Mouse (Mus musculus): ENCODE measurements at regions not wholly inside any gene's neighbourhood (a gene's known extent, or its start where the extent isn't known, plus 50 kb on each side); places are given as distances from the start of the nearest gene placed in this dataset.

- no peaks in the 10 kb centered on the region; the same call in 1 of the 2 replicates for H3K4me1 ChIP-seq (ENCODE audit: control insufficient read depth, insufficient read depth, low read length)
- WGBS = 59% methylated on average over 9 of the region's 9 CpGs
- TF ChIP-seq CTCF (IDR thresholded peaks at IDR 0.05; ENCODE audit: control insufficient read depth, insufficient read depth, low read length) = no peak
- no peak for TF ChIP-seq POLR2A (IDR thresholded peaks at IDR 0.05; ENCODE audit: borderline replicate concordance, control insufficient read depth, low read depth, low read length)
- no peak overlapping the region for H3K27ac ChIP-seq (ENCODE audit: control insufficient read depth, insufficient read depth, low read depth, low read length, poor library complexity)
- no peak overlapping the region for H3K4me3 ChIP-seq (replicated peaks; ENCODE audit: control insufficient read depth, low read depth, low read length)
Observed at GRCm38 (mm10) chr8:25463532-25463931, 639.4 kb upstream of the Adam5 start.

GRCm38 (mm10) chr8:25462492-25462891 lies 638.3 kb upstream of the Adam5 start:
- TF ChIP-seq CTCF (IDR thresholded peaks at IDR 0.05; ENCODE audit: control insufficient read depth, insufficient read depth, low read length) (no peak), POLR2A (IDR thresholded peaks at IDR 0.05; ENCODE audit: borderline replicate concordance, control insufficient read depth, low read depth, low read length) (no peak)
- 69% methylated on average over 4 of the region's 4 CpGs for WGBS
- H3K4me1 ChIP-seq (ENCODE audit: control insufficient read depth, insufficient read depth, low read length) = no peaks in the 10 kb centered on the region
- no peak overlapping the region for H3K27ac ChIP-seq (ENCODE audit: control insufficient read depth, insufficient read depth, low read depth, low read length, poor library complexity)
- H3K4me3 ChIP-seq (replicated peaks; ENCODE audit: control insufficient read depth, low read depth, low read length) = no peak overlapping the region

DNA sequence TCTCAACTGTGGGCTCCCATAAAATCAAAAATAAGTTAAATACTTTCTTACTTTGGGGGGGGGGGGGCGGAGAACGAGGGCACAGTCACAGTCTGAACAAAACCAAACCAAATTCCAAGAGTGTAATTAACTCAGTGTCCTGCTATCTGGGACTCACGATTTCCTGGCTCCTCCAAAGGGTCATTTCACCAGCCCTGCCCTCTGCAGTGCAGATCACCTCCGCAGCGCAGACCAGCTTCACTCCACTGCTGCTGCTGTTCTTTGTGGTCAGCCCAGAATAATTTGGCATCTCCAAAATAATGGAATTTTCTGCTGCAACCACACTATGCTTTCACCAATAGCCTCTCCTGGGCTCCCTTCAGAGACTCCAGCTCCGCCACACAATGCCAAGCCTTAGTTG lies 631.5 kb upstream of the Adam5 start:
- WGBS = 82% methylated on average over 6 of the region's 6 CpGs
- H3K4me3 ChIP-seq (replicated peaks; ENCODE audit: control insufficient read depth, low read depth, low read length) = no peak overlapping the region
- H3K4me1 ChIP-seq (ENCODE audit: control insufficient read depth, insufficient read depth, low read length) = no peaks in the 10 kb centered on the region
- no peak overlapping the region for H3K27ac ChIP-seq (ENCODE audit: control insufficient read depth, insufficient read depth, low read depth, low read length, poor library complexity)
- TF ChIP-seq POLR2A (IDR thresholded peaks at IDR 0.05; ENCODE audit: borderline replicate concordance, control insufficient read depth, low read depth, low read length) (no peak), CTCF (IDR thresholded peaks at IDR 0.05; ENCODE audit: control insufficient read depth, insufficient read depth, low read length) (no peak)

GRCm38 (mm10) chr8:25454972-25455371 lies 630.8 kb upstream of the Adam5 start:
- WGBS = 82% methylated on average over 1 of the region's 1 CpGs
- no peak for TF ChIP-seq POLR2A (IDR thresholded peaks at IDR 0.05; ENCODE audit: borderline replicate concordance, control insufficient read depth, low read depth, low read length)
- TF ChIP-seq CTCF (IDR thresholded peaks at IDR 0.05; ENCODE audit: control insufficient read depth, insufficient read depth, low read length) = no peak
- H3K4me3 ChIP-seq (replicated peaks; ENCODE audit: control insufficient read depth, low read depth, low read length) = no peak overlapping the region
- H3K4me1 ChIP-seq (ENCODE audit: control insufficient read depth, insufficient read depth, low read length) = no peaks in the 10 kb centered on the region
- H3K27ac ChIP-seq (ENCODE audit: control insufficient read depth, insufficient read depth, low read depth, low read length, poor library complexity) = no peak overlapping the region

- Histone ChIP-seq H3K27ac (ENCODE audit: control insufficient read depth, insufficient read depth, low read depth, low read length, poor library complexity) (no peak overlapping the region), H3K4me3 (replicated peaks; ENCODE audit: control insufficient read depth, low read depth, low read length) (no peak overlapping the region), H3K4me1 (ENCODE audit: control insufficient read depth, insufficient read depth, low read length) (no peaks in the 10 kb centered on the region)
- TF ChIP-seq CTCF (IDR thresholded peaks at IDR 0.05; ENCODE audit: control insufficient read depth, insufficient read depth, low read length) (no peak), POLR2A (IDR thresholded peaks at IDR 0.05; ENCODE audit: borderline replicate concordance, control insufficient read depth, low read depth, low read length) (no peak)
- WGBS = 80% methylated on average over 9 of the region's 9 CpGs
Observed at GRCm38 (mm10) chr8:25453826-25454225, 629.7 kb upstream of the Adam5 start.

GRCm38 (mm10) chr8:25450544-25450943 lies 626.4 kb upstream of the Adam5 start:
- TF ChIP-seq CTCF (IDR thresholded peaks at IDR 0.05; ENCODE audit: control insufficient read depth, insufficient read depth, low read length) = no peak
- TF ChIP-seq POLR2A (IDR thresholded peaks at IDR 0.05; ENCODE audit: borderline replicate concordance, control insufficient read depth, low read depth, low read length) = no peak
- Histone ChIP-seq H3K4me3 (replicated peaks; ENCODE audit: control insufficient read depth, low read depth, low read length) (no peak overlapping the region), H3K4me1 (ENCODE audit: control insufficient read depth, insufficient read depth, low read length) (no peaks in the 10 kb centered on the region; the same call in 1 of the 2 replicates), H3K27ac (ENCODE audit: control insufficient read depth, insufficient read depth, low read depth, low read length, poor library complexity) (no peak overlapping the region)

- H3K4me1 ChIP-seq (ENCODE audit: control insufficient read depth, insufficient read depth, low read length) = no peaks in the 10 kb centered on the region; the same call in 1 of the 2 replicates
- no peak overlapping the region for H3K27ac ChIP-seq (ENCODE audit: control insufficient read depth, insufficient read depth, low read depth, low read length, poor library complexity)
- H3K4me3 ChIP-seq (replicated peaks; ENCODE audit: control insufficient read depth, low read depth, low read length) = no peak overlapping the region
- TF ChIP-seq POLR2A (IDR thresholded peaks at IDR 0.05; ENCODE audit: borderline replicate concordance, control insufficient read depth, low read depth, low read length) (no peak), CTCF (IDR thresholded peaks at IDR 0.05; ENCODE audit: control insufficient read depth, insufficient read depth, low read length) (no peak)
- 84% methylated on average over 4 of the region's 4 CpGs for WGBS
Observed at GRCm38 (mm10) chr8:25449590-25449989, 625.4 kb upstream of the Adam5 start.

DNA sequence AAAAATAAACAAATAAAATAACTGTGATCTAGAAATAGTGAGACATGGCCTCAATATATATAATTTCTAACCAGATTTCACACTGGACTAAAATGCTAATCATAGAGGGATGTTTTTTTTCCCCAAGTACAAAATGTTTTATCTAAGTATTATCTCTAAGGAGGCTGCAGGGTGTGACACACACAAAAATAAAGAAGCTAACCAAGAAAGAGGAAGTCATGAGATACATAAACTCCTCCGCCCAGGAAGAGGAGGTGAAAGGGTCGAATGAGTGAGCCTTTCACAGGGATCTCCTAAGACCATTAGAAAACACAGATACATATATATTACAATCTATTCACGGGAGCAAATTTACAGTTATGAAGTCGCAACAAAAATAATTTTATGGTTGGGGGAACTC lies 623.7 kb upstream of the Adam5 start:
- 27% methylated on average over 4 of the region's 4 CpGs for WGBS
- no peak for TF ChIP-seq POLR2A (IDR thresholded peaks at IDR 0.05; ENCODE audit: borderline replicate concordance, control insufficient read depth, low read depth, low read length)
- TF ChIP-seq CTCF (IDR thresholded peaks at IDR 0.05; ENCODE audit: control insufficient read depth, insufficient read depth, low read length) = no peak
- Histone ChIP-seq H3K27ac (ENCODE audit: control insufficient read depth, insufficient read depth, low read depth, low read length, poor library complexity) (peak overlapping the region; percentile 43; the same call in 1 of the 2 replicates), H3K4me3 (replicated peaks; ENCODE audit: control insufficient read depth, low read depth, low read length) (no peak overlapping the region), H3K4me1 (ENCODE audit: control insufficient read depth, insufficient read depth, low read length) (no peaks in the 10 kb centered on the region; the same call in 1 of the 2 replicates)

- H3K4me1 ChIP-seq (ENCODE audit: control insufficient read depth, insufficient read depth, low read length) = no peaks in the 10 kb centered on the region; the same call in 1 of the 2 replicates
- no peak overlapping the region for H3K4me3 ChIP-seq (replicated peaks; ENCODE audit: control insufficient read depth, low read depth, low read length)
- no peak overlapping the region for H3K27ac ChIP-seq (ENCODE audit: control insufficient read depth, insufficient read depth, low read depth, low read length, poor library complexity)
- TF ChIP-seq CTCF (IDR thresholded peaks at IDR 0.05; ENCODE audit: control insufficient read depth, insufficient read depth, low read length) = no peak
- no peak for TF ChIP-seq POLR2A (IDR thresholded peaks at IDR 0.05; ENCODE audit: borderline replicate concordance, control insufficient read depth, low read depth, low read length)
- WGBS = 39% methylated on average over 1 of the region's 1 CpGs
Observed at GRCm38 (mm10) chr8:25445968-25446367, 621.8 kb upstream of the Adam5 start.
